Mouse (Mus musculus): ENCODE data around the gene Hoxd9.

Hoxd9 gene

GRCm38 (mm10) chr2:74697567-74698121 lies at the start of gene Hoxd9:
Gene Hoxd9 (plus strand): TSS chr2:74697727.
- peak; percentile 80 for DNase-seq (ENCODE audit: low read depth, low spot score)

- no peak for DNase-seq (ENCODE audit: low read depth, low spot score)
These were observed 44.6 kb upstream of the Hoxd9 start for GRCm38 (mm10) chr2:74652996-74653340.

- DNase-seq (ENCODE audit: low read depth, low spot score), result no peak
These were observed 43.6 kb upstream of the Hoxd9 start for GRCm38 (mm10) chr2:74653781-74654535.

- DNase-seq (ENCODE audit: low read depth, low spot score), result peak; percentile 23
These were observed 42.6 kb upstream of the Hoxd9 start for GRCm38 (mm10) chr2:74654743-74655419.

- DNase-seq (ENCODE audit: low read depth, low spot score), result peak; percentile 79
These were observed 42.1 kb upstream of the Hoxd9 start for GRCm38 (mm10) chr2:74655420-74655781.

- peak; percentile 77 for DNase-seq (ENCODE audit: low read depth, low spot score)
These were observed 41.5 kb upstream of the Hoxd9 start for GRCm38 (mm10) chr2:74655821-74656631.

- no peak for DNase-seq (ENCODE audit: low read depth, low spot score)
These were observed 40.9 kb upstream of the Hoxd9 start for GRCm38 (mm10) chr2:74656632-74657021.

GRCm38 (mm10) chr2:74657251-74658023 lies 40.1 kb upstream of the Hoxd9 start:
- DNase-seq (ENCODE audit: low read depth, low spot score), result peak; percentile 63

GRCm38 (mm10) chr2:74658024-74658666 lies 39.4 kb upstream of the Hoxd9 start:
- DNase-seq (ENCODE audit: low read depth, low spot score), result no peak

GRCm38 (mm10) chr2:74658667-74659371 lies 38.7 kb upstream of the Hoxd9 start:
- peak; percentile 71 for DNase-seq (ENCODE audit: low read depth, low spot score)

- DNase-seq (ENCODE audit: low read depth, low spot score), result peak; percentile 35
These were observed 38.0 kb upstream of the Hoxd9 start, which contains the start of gene Evx2 for GRCm38 (mm10) chr2:74659507-74660005. Gene Evx2 (minus strand): TSS chr2:74659557.

GRCm38 (mm10) chr2:74660421-74661375 lies 36.8 kb upstream of the Hoxd9 start:
- DNase-seq (ENCODE audit: low read depth, low spot score), result peak; percentile 23

GRCm38 (mm10) chr2:74661685-74662084 lies 35.8 kb upstream of the Hoxd9 start:
- peak; percentile 60 for DNase-seq (ENCODE audit: low read depth, low spot score)

GRCm38 (mm10) chr2:74663291-74663925 lies 34.1 kb upstream of the Hoxd9 start:
- DNase-seq (ENCODE audit: low read depth, low spot score), result peak; percentile 62

- peak; percentile 9 for DNase-seq (ENCODE audit: low read depth, low spot score)
These were observed 31.1 kb upstream of the Hoxd9 start for GRCm38 (mm10) chr2:74666411-74666810.

- DNase-seq (ENCODE audit: low read depth, low spot score), result peak; percentile 58
These were observed 30.2 kb upstream of the Hoxd9 start for GRCm38 (mm10) chr2:74667191-74667841.

GRCm38 (mm10) chr2:74667842-74668357 lies 29.6 kb upstream of the Hoxd9 start, which contains the start of gene Hoxd13:
Gene Hoxd13 (plus strand): TSS chr2:74668310.
- DNase-seq (ENCODE audit: low read depth, low spot score), result peak; percentile 67
